Mouse (Mus musculus) testis, adult 2 months (tissue): Measurements from ENCODE around the gene Gprin1. TPM values are rescaled to one million over a fixed set of nuclear protein-coding genes. Genes with fewer than 3 reads are reported as not detected.

Source experiments
- H3K27ac ChIP-seq: fragments of 200-500 bp; 2 replicates; pipeline ENCODE4 v1.5.1; 2012; ENCODE audit warnings: low read depth, low read length; ENCODE audit not compliant: control insufficient read depth, insufficient read depth
- H3K27me3 ChIP-seq: fragments of 200-500 bp; 2 replicates; pipeline ENCODE4 v1.6.1; 2012; ENCODE audit warnings: mild to moderate bottlenecking, low read length, moderate library complexity; ENCODE audit not compliant: control insufficient read depth, insufficient read depth
- H3K36me3 ChIP-seq: fragments of 200-500 bp; 2 replicates; pipeline ENCODE4 v1.6.1; 2012; ENCODE audit warnings: mild to moderate bottlenecking, low read length; ENCODE audit not compliant: control insufficient read depth, insufficient read depth
- H3K4me1 ChIP-seq: fragments of 200-500 bp; 2 replicates; pipeline ENCODE4 v1.6.1; 2012; ENCODE audit warnings: low read length; ENCODE audit not compliant: control insufficient read depth, insufficient read depth
- H3K4me3 ChIP-seq: fragments of 200-500 bp; 2 replicates; pipeline ENCODE4 v1.5.1; 2012; ENCODE audit warnings: low read depth, mild to moderate bottlenecking, low read length, moderate library complexity, mixed read lengths; ENCODE audit not compliant: control insufficient read depth
- CTCF ChIP-seq: fragments of 200-500 bp; IDR thresholded peaks from 2 replicates; pipeline ENCODE4 v1.5.1; 2012; ENCODE audit warnings: low read depth, mild to moderate bottlenecking, inconsistent platforms, low read length, moderate library complexity; ENCODE audit not compliant: control insufficient read depth, insufficient read depth, insufficient replicate concordance
- POLR2A ChIP-seq: fragments of 200-500 bp; IDR thresholded peaks from 2 replicates; pipeline ENCODE4 v1.6.1; 2012; ENCODE audit warnings: low read depth, mild to moderate bottlenecking, inconsistent platforms, low read length, moderate library complexity; ENCODE audit not compliant: control insufficient read depth
- polyA plus RNA-seq: library from polyadenylated mRNA; depleted of rRNA; stranded (reverse); fragments of >200 nt; gene quantifications from 2 replicates; pipeline ENCODE4 v1.2.3, GENCODE M21; 2012

Gene Gprin1
- polyA plus RNA-seq, 1 experiment: 0.06 TPM

- Histone ChIP-seq H3K27me3 (no peaks in the 10 kb centered on the region), H3K36me3 (no peaks in the 10 kb centered on the region), H3K27ac (no peak overlapping the region), H3K4me3 (no peak overlapping the region), H3K4me1 (peaks cover 3% of the 10 kb centered on the region)
- TF ChIP-seq POLR2A: no peak
- no peak for TF ChIP-seq CTCF
Measured at GRCm38 (mm10) chr13:54746110-54746509, 3.6 kb downstream of the Gprin1 start.

DNA sequence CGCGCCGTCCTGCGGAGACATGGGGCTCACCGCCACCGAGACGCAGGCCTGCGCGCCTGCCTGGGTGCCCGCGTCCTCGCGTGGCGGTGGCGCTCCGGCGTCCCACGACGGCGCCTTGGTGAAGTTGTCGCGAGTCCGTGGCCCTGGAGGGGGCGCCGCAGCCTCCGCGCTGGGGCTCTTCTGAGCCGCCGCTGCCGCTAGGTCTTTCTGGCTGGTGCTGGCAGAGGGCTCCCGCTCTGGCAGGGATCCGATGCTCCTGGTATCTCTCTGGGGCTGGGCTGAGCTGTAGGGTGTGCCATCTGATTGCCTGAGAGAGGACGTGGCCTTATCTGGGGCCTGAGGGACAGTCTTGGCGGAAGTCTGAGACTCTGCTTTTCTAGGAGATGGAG, 11.5 kb downstream of the Gprin1 start:
- TF ChIP-seq CTCF (no peak), POLR2A (no peak)
- H3K4me1 ChIP-seq: peaks cover 13% of the 10 kb centered on the region
- H3K27ac ChIP-seq: no peak overlapping the region
- H3K27me3 ChIP-seq: no peaks in the 10 kb centered on the region
- H3K36me3 ChIP-seq: no peaks in the 10 kb centered on the region
- H3K4me3 ChIP-seq: no peak overlapping the region; the same call in 1 of the 2 replicates

DNA sequence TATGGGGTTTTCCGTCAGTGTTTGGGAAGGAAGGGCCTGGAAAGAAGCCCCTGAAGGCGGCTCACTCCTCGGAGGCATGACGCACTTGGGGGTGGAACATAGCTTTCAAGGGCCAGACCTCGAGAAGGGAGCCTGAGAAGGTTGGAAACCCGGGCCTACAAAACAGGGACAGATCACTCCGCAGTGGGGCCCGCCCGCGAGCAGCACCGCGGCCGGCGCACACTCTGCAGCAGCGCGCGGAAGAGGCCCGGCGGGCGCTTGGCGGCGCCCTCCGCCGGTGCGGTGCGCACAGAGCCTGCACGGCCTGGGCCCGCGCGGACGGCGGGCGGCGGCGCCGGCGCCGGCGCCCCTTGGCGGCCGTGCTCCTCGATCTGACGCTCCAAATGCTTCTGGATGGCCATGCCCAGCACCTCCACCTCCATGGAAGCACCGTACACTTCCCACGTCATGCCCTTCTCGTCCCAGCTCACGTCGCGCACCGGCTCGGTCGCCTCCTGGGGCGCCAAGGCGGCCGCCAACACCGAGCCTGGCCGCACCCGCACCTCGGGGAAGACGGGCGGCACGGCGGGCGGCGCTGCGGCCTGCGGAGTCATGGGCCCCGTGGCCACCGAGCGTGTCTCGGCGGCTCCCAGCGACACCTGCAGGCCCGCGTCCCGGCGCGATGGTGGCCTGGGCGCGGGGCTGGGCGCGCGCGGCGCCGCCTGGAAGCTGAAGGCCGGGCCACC, 12.0 kb downstream of the Gprin1 start:
- Histone ChIP-seq H3K27ac (no peak overlapping the region), H3K4me3 (peak overlapping the region; percentile 71), H3K4me1 (peaks cover 13% of the 10 kb centered on the region), H3K36me3 (no peaks in the 10 kb centered on the region), H3K27me3 (no peaks in the 10 kb centered on the region)
- TF ChIP-seq POLR2A (no peak), CTCF (no peak)

DNA sequence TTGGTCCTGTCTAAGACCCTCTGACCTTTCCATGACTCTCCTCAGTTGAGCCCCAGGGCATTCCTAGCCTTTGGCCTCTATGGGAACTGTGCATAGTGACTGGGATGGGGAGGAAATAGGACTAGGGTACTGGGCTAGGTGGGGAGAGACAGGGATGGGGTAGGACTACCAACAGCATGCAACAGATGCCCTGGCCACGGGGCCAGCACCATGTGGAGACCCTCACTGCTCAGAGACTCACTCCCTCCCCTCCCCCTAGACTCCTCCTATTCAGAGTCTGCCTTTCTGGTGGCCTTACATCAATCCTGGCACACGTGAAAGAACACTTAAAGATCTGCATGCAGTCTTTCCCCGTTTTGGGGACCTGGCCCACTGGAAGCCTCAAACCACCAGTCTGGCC, 12.7 kb downstream of the Gprin1 start:
- TF ChIP-seq CTCF: no peak
- H3K36me3 ChIP-seq: no peaks in the 10 kb centered on the region
- H3K4me1 ChIP-seq: peaks cover 13% of the 10 kb centered on the region
- no peaks in the 10 kb centered on the region for H3K27me3 ChIP-seq
- no peak overlapping the region for H3K4me3 ChIP-seq
- H3K27ac ChIP-seq: no peak overlapping the region

DNA sequence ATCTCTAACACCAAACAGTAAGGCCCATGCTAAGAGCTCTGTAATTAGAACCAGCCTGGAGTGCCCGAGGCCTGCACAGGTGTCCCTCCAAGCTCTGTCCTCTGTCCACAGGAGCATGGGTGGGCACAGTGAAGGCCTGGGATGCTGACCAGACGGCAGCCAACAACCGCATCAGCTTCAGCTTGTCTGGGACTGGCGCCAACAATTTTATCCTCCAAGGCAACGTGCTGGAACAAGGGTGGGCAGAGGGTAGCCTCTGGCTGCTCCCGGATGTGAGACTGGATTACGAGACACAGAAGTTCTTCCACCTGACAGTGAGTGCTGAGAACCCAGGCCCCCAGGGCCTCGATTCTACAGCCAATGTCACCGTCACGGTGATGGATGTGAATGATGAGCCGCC, 23.5 kb downstream of the Gprin1 start:
- Histone ChIP-seq H3K27me3 (no peaks in the 10 kb centered on the region), H3K27ac (no peak overlapping the region), H3K4me3 (no peak overlapping the region), H3K4me1 (no peaks in the 10 kb centered on the region), H3K36me3 (no peaks in the 10 kb centered on the region)
- no peak for TF ChIP-seq CTCF
- no peak for TF ChIP-seq POLR2A

- Histone ChIP-seq H3K4me3 (no peak overlapping the region), H3K27me3 (no peaks in the 10 kb centered on the region), H3K27ac (no peak overlapping the region), H3K36me3 (no peaks in the 10 kb centered on the region), H3K4me1 (no peaks in the 10 kb centered on the region; the same call in 1 of the 2 replicates)
- TF ChIP-seq CTCF (peak; percentile 77; the same call in 1 of the 2 replicates), POLR2A (no peak)
Measured at GRCm38 (mm10) chr13:54723143-54723542, 26.5 kb downstream of the Gprin1 start.

- TF ChIP-seq CTCF: peak; percentile 69
- no peak for TF ChIP-seq POLR2A
- no peak overlapping the region for H3K4me3 ChIP-seq
- no peaks in the 10 kb centered on the region; the same call in 1 of the 2 replicates for H3K4me1 ChIP-seq
- no peaks in the 10 kb centered on the region for H3K36me3 ChIP-seq
- no peak overlapping the region for H3K27ac ChIP-seq
- no peaks in the 10 kb centered on the region for H3K27me3 ChIP-seq
Measured at GRCm38 (mm10) chr13:54716916-54717315, 32.8 kb downstream of the Gprin1 start.

GRCm38 (mm10) chr13:54714996-54715395, 34.7 kb downstream of the Gprin1 start:
- H3K27ac ChIP-seq: no peak overlapping the region
- H3K36me3 ChIP-seq: no peaks in the 10 kb centered on the region
- TF ChIP-seq POLR2A (no peak), CTCF (no peak)
- H3K4me1 ChIP-seq: no peaks in the 10 kb centered on the region; the same call in 1 of the 2 replicates
- no peaks in the 10 kb centered on the region for H3K27me3 ChIP-seq
- H3K4me3 ChIP-seq: no peak overlapping the region
